Mouse (Mus musculus) c-Kit-positive CD71-positive TER-119-negative erythroid progenitor cells, embryonic 14.5 days (primary cell): ENCODE measurements around the gene Poc1b.
"Not testable (repeated sequence)": the region's sequence is repeated elsewhere in the genome, so short reads cannot be mapped to it uniquely, and the experiment has no call there.

ENCODE experiments used
- DNase-seq: peaks from one replicate; pipeline ENCODE4 v3.0.0-alpha.2; 2013; ENCODE audit warnings: low read depth

The Poc1b gene

GRCm38 (mm10) chr10:99196556-99196955, 89.7 kb downstream of the Poc1b start:
- no peak for DNase-seq

- DNase-seq = no peak
Measured at GRCm38 (mm10) chr10:99197125-99197524, 90.3 kb downstream of the Poc1b start.

- DNase-seq = peak; percentile 40
Measured at GRCm38 (mm10) chr10:99197607-99198305, 90.9 kb downstream of the Poc1b start.

- no peak for DNase-seq
Measured at GRCm38 (mm10) chr10:99198946-99199345, 92.1 kb downstream of the Poc1b start.

- no peak for DNase-seq
Measured at GRCm38 (mm10) chr10:99200944-99201343, 94.1 kb downstream of the Poc1b start.

- DNase-seq = no peak
Measured at GRCm38 (mm10) chr10:99201786-99202185, 95.0 kb downstream of the Poc1b start.

GRCm38 (mm10) chr10:99202363-99202762, 95.5 kb downstream of the Poc1b start:
- DNase-seq = no peak

GRCm38 (mm10) chr10:99203163-99203562, 96.3 kb downstream of the Poc1b start:
- no peak for DNase-seq

- DNase-seq = no peak
Measured at GRCm38 (mm10) chr10:99203577-99204487, 97.0 kb downstream of the Poc1b start.

GRCm38 (mm10) chr10:99204553-99204952, 97.7 kb downstream of the Poc1b start:
- no peak for DNase-seq

GRCm38 (mm10) chr10:99207121-99207520, 100.3 kb downstream of the Poc1b start:
- no peak for DNase-seq

- no peak for DNase-seq
Measured at GRCm38 (mm10) chr10:99209146-99209800, 102.4 kb downstream of the Poc1b start.

- DNase-seq = no peak
Measured at GRCm38 (mm10) chr10:99211021-99211420, 104.2 kb downstream of the Poc1b start.

- no peak for DNase-seq
Measured at GRCm38 (mm10) chr10:99211503-99212265, 104.8 kb downstream of the Poc1b start.

- DNase-seq = no peak
Measured at GRCm38 (mm10) chr10:99214421-99215299, 107.8 kb downstream of the Poc1b start.

- not testable (repeated sequence) for DNase-seq
Measured at GRCm38 (mm10) chr10:99216570-99216969, 109.7 kb downstream of the Poc1b start.

GRCm38 (mm10) chr10:99221540-99221939, 114.7 kb downstream of the Poc1b start:
- DNase-seq = no peak

GRCm38 (mm10) chr10:99222726-99223125, 115.9 kb downstream of the Poc1b start:
- DNase-seq = no peak

- no peak for DNase-seq
Measured at GRCm38 (mm10) chr10:99224218-99224617, 117.4 kb downstream of the Poc1b start.

- no peak for DNase-seq
Measured at GRCm38 (mm10) chr10:99226782-99227181, 119.9 kb downstream of the Poc1b start.
